Mouse (Mus musculus) lung, adult 18-20 months (tissue): ENCODE measurements at regions not wholly inside any gene's neighbourhood (a gene's known extent, or its start where the extent isn't known, plus 50 kb on each side); places are given as distances from the start of the nearest gene placed in this dataset.

Source experiments
- DNase-seq, 2 experiments: peaks; one replicate each; pipeline ENCODE4 v3.0.0; 2022; ENCODE audit warnings: mixed read lengths in 2 of 2

DNA sequence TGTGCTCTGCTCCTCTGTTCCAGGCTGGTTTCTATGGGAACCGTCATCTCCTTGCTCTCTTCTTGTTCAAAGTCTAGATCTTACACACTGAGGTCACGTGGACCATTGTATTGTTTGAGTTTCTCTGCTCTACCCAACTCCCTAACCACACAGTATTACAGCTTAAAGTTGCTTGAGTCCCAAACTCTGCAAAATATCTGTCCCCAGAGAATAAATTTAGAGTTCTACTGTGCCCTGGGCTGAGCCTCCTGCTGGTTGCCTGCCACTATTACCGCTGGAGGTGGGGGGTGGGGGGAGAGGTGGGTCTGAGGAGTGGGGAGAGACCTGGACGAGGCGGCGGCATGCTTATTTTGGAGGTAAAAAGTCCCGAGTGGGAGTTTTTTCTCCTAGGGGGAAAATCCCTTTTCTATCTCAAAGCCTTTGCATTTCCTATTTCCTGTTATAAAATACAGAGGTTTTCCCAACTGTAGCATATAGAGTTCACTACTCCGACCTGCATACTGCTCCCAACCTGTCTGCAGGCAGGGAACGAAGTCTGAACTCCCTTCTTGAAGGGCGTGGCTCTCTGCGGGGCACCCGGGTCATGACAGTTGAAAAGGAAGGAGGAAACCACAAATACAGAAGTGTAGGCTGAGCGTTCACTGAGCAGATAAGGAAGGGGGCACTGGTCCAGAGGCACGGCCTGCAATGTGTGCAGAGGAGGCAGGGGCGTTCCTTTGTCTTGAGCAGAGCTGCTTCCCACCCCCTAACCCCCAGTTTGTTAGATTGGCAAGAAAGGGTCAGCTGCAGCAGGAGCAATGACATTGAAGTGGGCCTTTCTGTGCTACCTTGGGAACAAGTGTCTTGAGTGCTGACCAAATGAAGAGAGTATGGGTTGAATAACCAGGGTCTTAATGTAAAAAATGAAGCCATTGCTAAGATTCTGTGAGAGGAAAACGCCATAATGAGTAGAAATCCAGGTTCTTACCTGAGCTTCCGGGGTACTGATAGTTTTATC is 188.7 kb downstream of the Akap7 start:
- DNase-seq, result peak; percentile 50 to 52

DNA sequence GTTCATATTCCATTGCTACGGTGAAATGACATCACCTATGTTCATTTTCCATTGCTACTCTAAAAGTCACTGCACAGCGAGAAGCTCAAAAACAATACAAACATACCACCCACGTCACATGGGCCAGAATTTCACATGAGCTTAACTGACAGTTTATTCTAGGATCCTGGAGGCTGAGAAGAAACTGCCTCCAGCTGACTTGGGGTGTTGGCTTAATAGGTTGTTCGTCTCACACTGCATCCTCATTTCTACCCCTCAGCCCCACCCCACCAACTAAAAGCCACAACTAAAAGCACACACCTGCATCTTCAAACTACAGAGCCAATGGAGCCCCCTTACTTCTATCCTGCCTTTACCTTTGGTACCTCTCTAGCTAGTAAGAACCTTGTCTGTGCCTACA is 187.0 kb upstream of the Arg1 start:
- DNase-seq, result no peak

DNA sequence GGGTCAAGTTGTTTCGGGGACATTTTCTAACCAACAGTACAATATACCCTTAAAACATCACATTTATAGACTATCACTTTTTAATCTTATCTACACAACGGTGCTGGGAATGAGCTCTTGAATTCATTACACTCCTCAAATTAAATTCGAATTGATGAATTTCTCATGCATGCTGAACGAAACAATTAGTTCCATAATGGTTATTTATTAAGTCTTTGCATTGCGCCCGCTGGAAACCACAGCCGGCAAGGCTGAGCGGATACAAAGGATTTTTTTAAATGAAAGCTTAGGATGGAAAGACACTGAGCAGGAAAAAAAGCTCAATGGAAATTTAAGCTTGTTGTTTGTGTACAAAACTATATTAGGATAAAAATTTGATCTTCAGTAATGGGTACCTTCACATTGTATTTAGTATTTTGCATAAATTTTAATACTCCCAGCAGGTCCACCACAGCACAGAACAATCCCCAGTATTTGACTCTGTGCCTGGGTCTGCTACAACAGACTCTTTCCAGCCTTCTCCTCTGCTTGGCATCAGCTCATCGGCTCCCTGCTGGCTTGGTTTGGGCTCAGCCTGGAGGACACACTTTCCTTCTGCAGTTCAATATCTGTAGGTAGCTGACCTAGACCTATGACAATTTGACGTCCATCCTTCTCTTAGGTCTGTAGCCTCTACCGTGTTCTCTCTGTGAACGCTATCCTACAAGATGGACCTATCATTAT is 185.3 kb upstream of the Arg1 start:
- DNase-seq, result no peak

DNA sequence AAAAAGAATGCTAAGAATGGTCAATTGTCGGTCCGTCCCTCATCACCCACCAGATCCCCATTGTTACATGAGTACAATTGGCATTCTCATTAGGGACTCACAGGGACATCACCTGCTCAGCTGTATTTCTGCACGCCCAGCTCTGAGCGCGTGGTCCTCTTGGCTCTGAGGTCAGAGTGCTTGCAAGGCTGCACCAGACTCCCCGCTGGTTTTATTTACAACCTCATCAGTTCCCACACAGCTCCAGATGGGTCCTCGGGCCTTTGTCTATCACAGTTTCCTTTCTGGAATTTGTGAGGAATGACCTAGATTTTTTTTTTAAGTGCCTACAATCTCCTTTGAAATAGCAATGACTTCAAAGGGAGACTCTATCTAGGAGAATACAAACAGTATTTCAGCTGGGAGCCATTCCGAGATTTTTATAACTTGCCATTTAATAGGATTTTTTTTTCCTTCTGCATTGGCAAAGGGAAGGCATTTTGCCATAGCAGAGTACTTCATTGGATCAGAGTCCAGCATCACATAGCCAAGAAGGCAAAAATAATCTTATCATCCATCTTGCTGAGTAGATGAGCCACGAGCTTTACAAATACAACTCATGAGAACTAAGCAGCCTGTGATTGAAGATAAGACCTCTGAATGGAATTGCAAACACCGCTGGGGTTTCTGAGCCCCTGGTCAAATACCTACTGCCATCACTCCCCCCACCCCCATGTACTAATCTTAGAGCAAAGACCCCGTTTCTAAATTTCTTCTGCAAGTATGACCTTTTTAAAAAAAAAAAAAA is 184.5 kb upstream of the Arg1 start:
- DNase-seq, result no peak

DNA sequence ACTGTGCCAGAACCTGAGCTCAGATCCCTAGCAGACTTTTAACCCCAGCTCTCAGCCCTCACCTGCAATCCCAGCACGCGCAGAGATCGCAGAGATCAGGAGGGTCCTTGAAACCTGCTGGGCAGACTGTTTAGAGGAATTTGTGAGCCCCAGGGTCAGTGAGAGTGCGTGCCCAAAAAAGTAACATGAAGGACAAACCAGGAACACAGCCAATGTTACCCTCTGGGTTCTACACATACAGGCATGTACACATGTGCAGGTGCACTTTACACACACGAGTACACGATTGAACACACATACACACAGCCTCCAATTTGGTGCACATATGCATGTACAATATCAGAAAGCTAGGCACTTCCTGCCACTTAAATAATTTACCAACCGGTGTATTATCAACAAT is 183.9 kb upstream of the Arg1 start:
- DNase-seq, result no peak

DNA sequence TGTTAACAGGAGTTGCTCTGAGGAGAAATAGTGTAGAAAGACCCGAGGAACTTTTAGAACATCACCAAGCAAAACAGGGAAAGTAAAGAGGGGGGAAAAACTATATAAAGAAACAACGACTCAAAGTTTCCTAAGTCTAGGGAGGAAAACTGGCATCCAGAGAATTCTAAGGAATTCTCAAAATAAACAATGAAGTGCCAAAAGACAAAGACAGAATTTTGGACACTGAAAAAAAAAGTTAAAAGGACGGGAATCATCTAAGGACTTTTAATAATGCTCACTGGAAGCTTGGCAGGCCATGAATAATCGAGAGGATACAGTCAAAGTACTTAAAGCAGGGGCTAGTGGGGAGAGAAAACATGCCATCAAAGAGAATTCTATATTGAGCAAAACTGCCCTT is 170.8 kb upstream of the Arg1 start:
- DNase-seq, result no peak

DNA sequence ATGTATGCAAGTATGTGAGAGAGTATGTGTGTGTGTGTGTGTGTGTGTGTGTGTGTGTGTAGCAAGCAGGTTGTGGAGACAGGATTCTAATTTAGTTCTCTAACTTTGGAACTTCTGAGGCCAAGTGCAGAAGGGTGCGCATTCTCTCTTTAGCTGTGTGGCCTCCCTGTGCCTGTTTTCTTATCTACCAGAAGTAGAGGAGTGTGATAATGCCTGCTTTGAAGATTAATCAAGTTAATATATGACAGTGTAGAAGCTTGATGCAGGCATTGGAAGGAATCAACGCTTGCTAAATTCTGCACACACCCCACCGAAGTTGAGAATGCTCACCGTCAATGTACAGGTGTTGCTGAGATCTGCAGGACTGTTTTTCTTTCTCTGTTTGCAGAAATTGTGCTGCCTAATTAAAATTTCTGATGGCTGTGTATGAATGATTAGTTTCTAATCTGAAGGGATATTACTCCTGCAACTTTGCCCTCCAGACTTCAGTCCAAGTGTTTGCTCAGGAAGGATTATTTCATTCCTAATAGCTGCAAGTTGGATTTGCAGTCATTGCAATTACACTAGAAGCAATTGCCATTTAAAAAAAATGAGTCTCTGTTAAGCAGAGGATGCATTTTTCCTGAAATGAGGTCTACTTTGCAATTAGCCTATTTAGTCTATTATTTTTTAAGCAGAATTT is 162.6 kb upstream of the Arg1 start:
- no peak for DNase-seq

DNA sequence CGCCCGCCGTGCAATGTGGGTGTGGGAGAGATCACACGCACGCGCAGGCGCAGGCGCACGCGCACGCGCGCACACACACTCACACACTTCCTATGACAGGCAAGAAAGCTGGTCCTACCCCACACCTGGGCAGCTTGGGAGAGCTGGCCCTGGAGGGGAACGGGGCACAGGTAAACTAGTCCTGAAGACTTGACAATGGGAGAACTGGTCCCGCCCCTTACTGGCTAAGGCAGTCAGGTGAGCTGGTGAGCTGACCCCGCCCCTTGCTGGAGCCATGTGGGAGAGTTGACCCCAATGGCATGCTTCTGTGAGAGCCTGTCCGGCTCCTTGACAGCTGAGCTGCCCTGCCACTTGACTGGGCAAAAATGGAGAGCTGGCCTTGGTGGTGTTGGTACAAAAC is 159.5 kb upstream of the Arg1 start:
- DNase-seq, result no peak

DNA sequence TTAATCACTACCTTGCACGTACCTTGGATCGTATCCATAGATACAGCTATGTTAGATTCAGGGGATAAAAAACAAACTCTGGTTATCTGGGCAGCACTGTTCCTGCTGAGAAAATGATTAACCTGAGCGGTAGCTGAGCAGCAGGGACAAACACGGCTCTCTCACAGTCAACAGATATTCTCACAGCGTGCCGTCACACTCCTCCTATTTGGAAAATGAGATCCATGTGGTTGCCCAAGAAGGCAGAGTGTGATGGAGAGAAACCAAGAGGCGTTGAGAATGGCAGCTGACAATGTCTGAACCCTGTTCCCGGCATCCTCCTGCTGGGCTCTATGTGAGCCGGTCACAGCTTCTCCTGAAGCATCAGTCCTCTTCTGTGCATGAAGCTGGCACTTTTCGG is 155.6 kb upstream of the Arg1 start:
- DNase-seq, result peak in 1 of 2 experiments; percentile 20

DNA sequence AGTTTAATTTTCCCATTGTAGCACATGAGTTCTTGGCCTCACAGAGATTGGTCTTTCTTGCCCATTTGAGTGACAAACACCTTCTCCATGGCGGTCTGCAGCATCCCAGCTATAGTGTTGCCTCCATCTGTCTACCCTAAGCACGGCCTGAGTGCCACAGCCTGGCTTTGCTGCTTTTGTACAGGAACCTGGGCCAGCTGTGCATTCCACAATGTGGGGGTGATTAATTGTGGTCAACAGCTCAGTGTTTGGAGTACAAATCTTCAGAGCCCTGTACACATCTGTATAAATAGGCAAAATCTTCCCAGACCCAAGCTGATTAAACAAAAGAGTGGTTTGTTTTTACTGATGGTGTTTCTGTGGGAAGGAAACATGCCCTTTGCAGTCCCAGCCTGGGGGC is 145.3 kb upstream of the Arg1 start:
- no peak for DNase-seq

DNA sequence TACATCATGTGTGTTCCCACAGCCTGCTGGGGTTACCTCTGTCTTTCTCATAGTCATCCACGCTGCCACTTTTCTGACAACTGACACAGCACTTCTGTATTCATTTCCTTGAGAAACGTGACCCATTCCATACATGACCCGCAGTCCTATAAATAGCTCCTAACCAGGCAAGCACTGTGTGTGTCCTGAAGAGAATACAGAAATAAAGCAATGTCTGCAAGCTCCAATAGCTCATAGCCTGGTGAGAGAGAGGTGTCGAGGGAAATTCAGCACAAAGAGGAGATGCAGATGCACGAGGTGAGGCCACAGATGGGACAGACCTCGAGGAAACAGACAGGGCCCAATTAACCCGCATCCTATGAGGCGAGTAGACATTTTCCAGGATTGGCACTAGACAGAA is 141.0 kb upstream of the Arg1 start:
- DNase-seq, result no peak

DNA sequence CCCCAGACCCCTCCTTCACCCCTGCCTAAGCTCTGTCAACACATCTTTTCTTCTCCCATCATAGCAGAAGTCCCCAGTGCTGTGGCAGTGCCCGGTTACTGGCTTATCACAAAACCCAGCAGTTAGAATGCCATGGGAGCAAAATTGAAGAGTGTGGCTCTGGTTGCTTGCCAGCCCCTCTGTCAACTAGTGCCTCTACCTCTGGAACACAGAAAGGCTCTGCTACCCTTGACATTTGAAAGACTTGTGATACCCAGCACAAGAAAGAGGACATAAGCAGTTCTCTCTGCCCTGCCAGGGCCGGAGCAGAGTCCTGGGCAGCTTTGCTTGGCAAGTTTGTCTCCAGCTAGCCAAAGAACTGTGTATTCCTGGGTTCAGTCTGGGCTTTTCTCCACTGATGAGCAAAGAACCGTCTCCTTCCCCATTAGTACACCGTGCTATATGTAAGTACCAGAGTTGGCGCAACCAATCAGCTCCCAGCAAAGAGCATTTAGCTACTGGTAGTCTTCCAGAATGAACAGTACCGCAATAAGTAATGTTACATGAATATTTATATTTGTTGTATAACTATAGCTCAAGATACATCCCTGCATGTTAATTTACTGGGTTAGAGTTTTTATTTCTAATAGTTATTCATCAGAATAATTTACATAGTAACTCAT is 137.5 kb upstream of the Arg1 start:
- no peak for DNase-seq

DNA sequence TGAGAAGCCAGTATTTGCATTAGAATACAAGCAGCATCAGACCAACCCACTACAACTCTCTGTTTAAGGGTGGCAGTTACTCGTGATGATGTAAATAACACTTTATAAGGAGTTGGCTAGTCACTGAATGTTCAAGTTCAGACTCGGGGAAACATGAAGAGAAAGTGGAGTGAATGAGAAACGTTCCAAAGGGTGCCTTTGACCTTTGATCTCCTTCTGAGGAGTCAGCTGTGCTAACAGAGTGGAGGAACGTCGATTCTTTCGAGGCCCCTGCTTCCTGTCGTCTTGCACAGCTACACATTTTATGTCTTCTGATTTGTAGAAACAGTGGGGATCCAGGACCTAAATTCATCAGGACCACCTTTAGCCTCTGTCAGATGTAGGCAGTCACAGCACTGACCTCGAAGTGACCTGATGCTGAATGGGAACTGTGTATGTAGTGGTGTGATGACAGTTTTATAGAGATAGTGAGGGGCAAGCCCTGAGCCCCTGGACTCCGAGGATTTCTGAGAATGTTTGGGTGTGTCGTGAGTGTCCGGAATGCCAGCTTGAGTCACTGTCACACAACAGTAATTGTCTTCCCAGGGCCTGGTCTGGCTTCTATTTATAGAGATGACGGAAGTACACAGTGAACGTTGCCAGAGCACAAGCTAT is 134.2 kb upstream of the Arg1 start:
- no peak for DNase-seq

DNA sequence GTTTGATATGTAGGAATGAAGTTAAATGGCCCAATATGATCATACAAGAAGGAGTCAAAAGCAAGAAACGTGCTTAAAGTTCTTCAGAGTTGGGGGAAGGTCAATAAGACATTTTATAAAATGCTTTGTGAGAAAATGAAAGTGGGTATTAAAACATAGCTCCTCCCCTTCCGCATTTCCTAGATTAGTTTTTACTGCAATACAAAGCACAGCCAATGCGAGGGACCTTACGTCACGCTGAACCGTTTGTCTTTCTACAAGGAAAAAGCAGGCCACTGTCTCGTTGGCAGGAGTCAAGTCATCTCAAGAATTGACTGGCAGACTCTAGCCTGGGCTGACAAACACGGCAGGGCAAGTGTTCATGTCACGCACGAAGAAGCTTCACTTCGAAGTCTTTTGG is 131.4 kb upstream of the Arg1 start:
- DNase-seq, result no peak

DNA sequence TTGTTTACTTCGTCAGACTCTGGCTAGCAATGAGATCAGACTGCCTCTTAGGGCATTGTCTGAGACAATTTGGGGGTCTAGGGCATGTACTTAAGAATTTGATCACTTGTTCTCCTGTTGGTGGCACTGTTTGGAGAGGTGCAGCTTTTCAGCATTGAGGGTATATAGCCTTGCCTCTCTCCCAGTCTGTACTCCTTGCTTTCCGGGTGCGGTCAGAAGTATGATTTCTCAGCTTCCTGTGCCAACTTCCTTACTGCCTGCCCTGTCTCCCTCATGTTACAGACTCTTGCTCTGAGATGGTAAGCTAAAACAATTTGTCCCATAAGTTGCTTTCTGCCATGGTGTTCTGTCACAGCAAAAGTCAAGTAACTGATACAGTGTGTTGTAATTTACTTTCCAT is 124.7 kb upstream of the Arg1 start:
- no peak for DNase-seq

DNA sequence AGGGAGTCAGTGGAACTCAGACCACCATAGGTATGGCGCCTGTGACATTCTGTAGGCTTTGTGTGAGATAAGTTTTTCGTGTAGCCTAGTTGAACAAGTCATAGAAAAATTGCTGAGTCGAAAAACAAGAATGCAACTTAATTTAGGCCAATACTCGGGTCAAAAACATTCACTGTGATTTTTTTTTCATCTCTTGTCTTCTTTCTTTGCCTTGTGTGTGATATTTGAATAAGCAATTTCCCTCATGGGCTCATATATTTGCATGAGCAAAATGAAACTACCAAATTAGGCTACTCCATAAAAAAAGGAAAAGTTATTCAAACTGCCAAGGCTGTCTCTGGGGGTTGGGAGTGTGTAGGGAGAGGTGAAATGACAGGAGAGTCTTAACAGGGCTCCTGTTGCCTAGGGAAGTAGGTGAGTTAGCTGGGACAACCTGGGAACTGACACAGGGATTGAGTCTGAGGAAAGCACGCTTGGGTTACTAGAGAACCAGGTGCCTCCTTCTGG is 124.1 kb upstream of the Arg1 start:
- no peak for DNase-seq

DNA sequence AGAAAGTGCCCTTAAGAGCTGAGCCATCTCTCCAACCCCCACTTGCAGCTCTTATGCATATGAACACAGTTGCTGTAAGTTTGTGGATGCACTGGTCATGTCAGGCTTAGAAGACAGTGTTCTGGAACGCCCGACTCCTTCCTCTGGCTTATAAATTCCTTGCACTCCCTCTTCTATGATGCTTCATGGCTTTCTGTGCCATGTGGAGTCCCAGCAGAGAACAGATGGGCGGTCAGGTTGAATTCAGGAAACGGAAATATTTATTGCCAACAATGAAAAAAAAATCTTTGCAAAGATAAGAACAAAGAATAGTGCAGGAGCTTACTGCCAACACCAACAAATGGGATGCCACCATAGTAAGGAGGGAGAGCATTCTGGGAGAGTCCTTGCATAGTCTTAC is 113.9 kb upstream of the Arg1 start:
- DNase-seq, result no peak

DNA sequence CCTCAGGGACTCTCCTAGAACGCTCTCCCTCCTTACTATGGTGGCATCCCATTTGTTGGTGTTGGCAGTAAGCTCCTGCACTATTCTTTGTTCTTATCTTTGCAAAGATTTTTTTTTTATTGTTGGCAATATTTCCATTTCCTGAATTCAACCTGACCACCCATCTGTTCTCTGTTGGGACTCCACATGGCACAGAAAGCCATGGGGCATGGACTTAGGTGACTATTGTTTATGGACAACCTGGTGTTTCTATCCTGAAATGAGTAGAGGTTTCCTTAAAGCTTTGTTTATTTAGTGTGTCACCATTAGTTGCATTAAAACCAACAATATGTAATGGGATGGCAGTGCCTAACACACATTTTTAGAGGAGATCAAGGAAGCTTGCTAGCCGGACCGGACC is 112.6 kb upstream of the Arg1 start:
- no peak for DNase-seq

DNA sequence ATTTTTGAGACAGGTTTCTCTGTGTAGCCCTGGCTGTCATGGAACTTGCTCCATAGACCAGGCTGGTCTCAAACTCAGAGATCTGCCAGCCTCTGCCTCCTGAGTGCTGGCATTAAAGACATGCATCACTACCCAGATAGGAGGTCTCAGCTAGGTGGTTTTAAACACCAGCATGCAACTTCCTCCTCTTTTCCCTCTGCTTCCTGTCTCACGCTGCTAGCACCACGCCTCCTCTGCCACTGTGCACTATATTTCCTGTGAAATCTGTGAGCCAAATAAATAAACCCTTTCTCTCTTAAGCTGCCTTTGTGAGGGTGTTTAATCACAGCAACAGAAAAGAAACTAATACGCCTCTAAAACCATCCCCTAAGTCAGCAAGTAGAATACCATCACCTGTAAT is 109.6 kb upstream of the Arg1 start:
- no peak for DNase-seq

DNA sequence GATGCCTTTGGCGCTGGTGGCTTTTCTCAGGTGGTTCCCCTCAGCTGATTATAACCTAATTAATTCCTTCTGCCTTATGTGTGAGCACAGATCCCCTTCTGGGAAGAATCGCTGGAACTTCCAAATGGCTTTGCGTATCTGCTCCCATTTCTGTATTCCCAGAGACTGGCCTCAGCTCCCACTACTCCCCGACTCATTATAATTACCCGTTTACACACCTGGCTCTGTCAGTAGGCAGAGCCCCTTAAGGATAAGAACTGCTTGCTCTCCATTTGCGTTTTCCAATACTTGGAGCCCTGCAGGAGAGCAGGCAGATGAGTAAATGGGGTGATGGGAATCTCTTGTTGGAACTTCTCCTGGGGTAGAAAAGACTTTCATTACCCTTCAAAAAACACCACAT is 108.1 kb upstream of the Arg1 start:
- DNase-seq, result no peak

DNA sequence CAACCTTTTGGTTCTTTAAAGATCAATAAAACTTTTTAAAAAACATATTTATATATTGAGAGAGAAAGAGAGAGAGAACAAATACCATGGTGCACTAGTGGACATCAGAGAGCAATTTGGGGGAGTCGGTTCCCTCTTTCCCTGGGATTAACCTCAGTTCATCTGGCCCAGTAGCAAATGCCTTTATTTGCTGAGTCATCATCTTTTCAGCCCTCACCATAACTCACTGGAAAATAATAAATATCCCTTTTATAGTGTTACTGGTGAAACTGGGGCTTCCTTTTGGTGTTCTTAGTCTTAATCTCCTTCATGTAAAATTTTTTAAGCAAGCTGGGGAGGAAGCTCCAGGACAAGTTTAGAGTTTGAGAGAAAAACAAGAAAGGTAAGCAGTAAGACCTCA is 105.3 kb upstream of the Arg1 start:
- DNase-seq, result no peak
